Mouse (Mus musculus) hindbrain, embryonic 11.5 days (tissue): ENCODE measurements at regions not wholly inside any gene's neighbourhood (a gene's known extent, or its start where the extent isn't known, plus 50 kb on each side); places are given as distances from the start of the nearest gene placed in this dataset.

Experiments used
- ATAC-seq: fragments of 200-750 bp; cut with Nextera tagmentation; 2 replicates; pipeline ENCODE4 v1.8.0; 2017; ENCODE audit warnings: mild to moderate bottlenecking, moderate TSS enrichment, moderate library complexity; ENCODE audit not compliant: low FRiP score
- DNase-seq: peaks from one replicate; pipeline ENCODE4 v3.0.0-alpha.2; 2015; ENCODE audit warnings: low spot score
- H3K27ac ChIP-seq: fragments of 300-500 bp; sonication (generic); 2 replicates; pipeline ENCODE4 v1.5.1; 2014; ENCODE audit warnings: mild to moderate bottlenecking, low read depth, low read length
- H3K27me3 ChIP-seq: fragments of 300-500 bp; sonication (generic); 2 replicates; pipeline ENCODE4 v1.6.1; 2014; ENCODE audit warnings: mild to moderate bottlenecking, low read length, moderate library complexity, mixed read lengths; ENCODE audit not compliant: control insufficient read depth, insufficient read depth
- H3K36me3 ChIP-seq: fragments of 300-500 bp; sonication (generic); 2 replicates; pipeline ENCODE4 v1.6.1; 2014; ENCODE audit warnings: mild to moderate bottlenecking, low read length, moderate library complexity, mixed read lengths; ENCODE audit not compliant: control insufficient read depth, insufficient read depth
- H3K4me1 ChIP-seq: fragments of 300-500 bp; sonication (generic); replicated peaks from 2 replicates; pipeline ENCODE4 v1.6.1; 2014; ENCODE audit warnings: low read length, mixed read lengths; ENCODE audit not compliant: control insufficient read depth, insufficient read depth
- H3K4me2 ChIP-seq: fragments of 300-500 bp; sonication (generic); replicated peaks from 2 replicates; pipeline ENCODE4 v1.6.1; 2014; ENCODE audit warnings: mild to moderate bottlenecking, low read depth, low read length
- H3K4me3 ChIP-seq: fragments of 300-500 bp; sonication (generic); 2 replicates; pipeline ENCODE4 v1.5.1; 2014; ENCODE audit warnings: low read depth, low read length
- H3K9ac ChIP-seq: fragments of 300-500 bp; sonication (generic); 2 replicates; pipeline ENCODE4 v1.6.1; 2014; ENCODE audit warnings: low read depth, low read length
- H3K9me3 ChIP-seq: fragments of 300-500 bp; sonication (generic); 2 replicates; pipeline ENCODE4 v1.6.1; 2016; ENCODE audit warnings: low read length; ENCODE audit not compliant: control insufficient read depth
- WGBS: fragments of 180-500 bp; shearing (Covaris S2); extraction: QIAGEN DNeasy Blood & Tissue Kit; methylation state at CpG from one replicate; pipeline ENCODE4 v1.1.7; 2014; 5-methylcytosine and 5-hydroxymethylcytosine counted together

DNA sequence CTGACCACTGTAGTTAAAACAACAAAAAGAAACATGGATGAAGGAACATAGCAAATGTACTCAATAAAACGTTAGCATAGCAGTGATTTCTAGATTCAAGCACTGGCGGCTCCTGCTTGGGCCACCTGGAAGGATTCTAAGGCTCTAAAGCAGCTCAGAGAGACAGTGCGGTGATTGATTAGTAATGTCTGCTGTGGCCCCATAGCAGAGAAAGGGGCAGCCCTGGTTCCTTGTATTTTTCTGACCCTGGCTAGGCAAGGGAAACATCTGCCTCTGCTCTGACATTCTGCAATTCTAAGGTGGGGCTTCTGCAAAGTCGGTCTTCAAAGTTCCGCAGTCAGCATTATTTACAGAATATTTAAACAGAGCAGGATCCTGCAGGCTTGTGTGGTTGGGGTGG, 84.1 kb downstream of the 2410131K14Rik start:
- 83% methylated on average over 5 of the region's 5 CpGs for WGBS
- no peak overlapping the region for H3K4me3 ChIP-seq
- DNase-seq, result no peak
- H3K27ac ChIP-seq, result no peak overlapping the region
- no peak overlapping the region for H3K9ac ChIP-seq
- no peak overlapping the region for H3K4me2 ChIP-seq
- H3K9me3 ChIP-seq, result no peaks in the 10 kb centered on the region
- H3K4me1 ChIP-seq, result peaks cover 6% of the 10 kb centered on the region; the same call in 1 of the 2 replicates
- no peaks in the 10 kb centered on the region; the same call in 1 of the 2 replicates for H3K27me3 ChIP-seq
- no peak for ATAC-seq
- H3K36me3 ChIP-seq, result no peaks in the 10 kb centered on the region

GRCm38 (mm10) chr5:118331286-118331607, 86.2 kb downstream of the 2410131K14Rik start:
- Histone ChIP-seq H3K9me3 (no peaks in the 10 kb centered on the region), H3K27ac (no peak overlapping the region), H3K9ac (no peak overlapping the region), H3K27me3 (no peaks in the 10 kb centered on the region; the same call in 1 of the 2 replicates), H3K4me1 (peaks cover 6% of the 10 kb centered on the region; the same call in 1 of the 2 replicates), H3K4me2 (peak overlapping the region; percentile 66), H3K4me3 (no peak overlapping the region), H3K36me3 (no peaks in the 10 kb centered on the region)
- DNase-seq (no peak), ATAC-seq (peak; percentile 54)
- 20% methylated on average over 14 of the region's 14 CpGs for WGBS

GRCm38 (mm10) chr5:118331608-118332394, 86.8 kb downstream of the 2410131K14Rik start:
- peak overlapping the region; percentile 29 for H3K4me3 ChIP-seq
- H3K9ac ChIP-seq, result peak overlapping the region; percentile 49
- H3K4me1 ChIP-seq, result peaks cover 6% of the 10 kb centered on the region; the same call in 1 of the 2 replicates
- H3K27me3 ChIP-seq, result no peaks in the 10 kb centered on the region; the same call in 1 of the 2 replicates
- WGBS, result under 1% methylated on average over 32 of the region's 32 CpGs
- 0 out of 2 replicates have a peak overlapping the region, but pooled peaks have one; percentile 43 for H3K27ac ChIP-seq
- no peaks in the 10 kb centered on the region for H3K36me3 ChIP-seq
- peak; percentile 91 for DNase-seq
- H3K9me3 ChIP-seq, result no peaks in the 10 kb centered on the region
- peak; percentile 69 for ATAC-seq
- H3K4me2 ChIP-seq, result peak overlapping the region; percentile 66

- no peaks in the 10 kb centered on the region for H3K36me3 ChIP-seq
- ATAC-seq (no peak), DNase-seq (no peak)
- no peaks in the 10 kb centered on the region; the same call in 1 of the 2 replicates for H3K27me3 ChIP-seq
- H3K9ac ChIP-seq, result no peak overlapping the region
- WGBS, result 92% methylated on average over 2 of the region's 2 CpGs
- peaks cover 4% of the 10 kb centered on the region; the same call in 1 of the 2 replicates for H3K4me1 ChIP-seq
- H3K4me2 ChIP-seq, result no peak overlapping the region
- H3K27ac ChIP-seq, result no peak overlapping the region
- H3K9me3 ChIP-seq, result no peaks in the 10 kb centered on the region
- no peak overlapping the region for H3K4me3 ChIP-seq
Observed at GRCm38 (mm10) chr5:118334054-118334453, 89.0 kb downstream of the 2410131K14Rik start.

GRCm38 (mm10) chr5:118338186-118338585, 93.2 kb downstream of the 2410131K14Rik start:
- Histone ChIP-seq H3K4me2 (no peak overlapping the region), H3K27me3 (no peaks in the 10 kb centered on the region), H3K9ac (no peak overlapping the region), H3K4me3 (no peak overlapping the region), H3K9me3 (no peaks in the 10 kb centered on the region), H3K27ac (no peak overlapping the region), H3K36me3 (no peaks in the 10 kb centered on the region; the same call in 1 of the 2 replicates), H3K4me1 (no peaks in the 10 kb centered on the region)
- DNase-seq, result no peak
- ATAC-seq, result no peak
- WGBS, result 92% methylated on average over 8 of the region's 8 CpGs

DNA sequence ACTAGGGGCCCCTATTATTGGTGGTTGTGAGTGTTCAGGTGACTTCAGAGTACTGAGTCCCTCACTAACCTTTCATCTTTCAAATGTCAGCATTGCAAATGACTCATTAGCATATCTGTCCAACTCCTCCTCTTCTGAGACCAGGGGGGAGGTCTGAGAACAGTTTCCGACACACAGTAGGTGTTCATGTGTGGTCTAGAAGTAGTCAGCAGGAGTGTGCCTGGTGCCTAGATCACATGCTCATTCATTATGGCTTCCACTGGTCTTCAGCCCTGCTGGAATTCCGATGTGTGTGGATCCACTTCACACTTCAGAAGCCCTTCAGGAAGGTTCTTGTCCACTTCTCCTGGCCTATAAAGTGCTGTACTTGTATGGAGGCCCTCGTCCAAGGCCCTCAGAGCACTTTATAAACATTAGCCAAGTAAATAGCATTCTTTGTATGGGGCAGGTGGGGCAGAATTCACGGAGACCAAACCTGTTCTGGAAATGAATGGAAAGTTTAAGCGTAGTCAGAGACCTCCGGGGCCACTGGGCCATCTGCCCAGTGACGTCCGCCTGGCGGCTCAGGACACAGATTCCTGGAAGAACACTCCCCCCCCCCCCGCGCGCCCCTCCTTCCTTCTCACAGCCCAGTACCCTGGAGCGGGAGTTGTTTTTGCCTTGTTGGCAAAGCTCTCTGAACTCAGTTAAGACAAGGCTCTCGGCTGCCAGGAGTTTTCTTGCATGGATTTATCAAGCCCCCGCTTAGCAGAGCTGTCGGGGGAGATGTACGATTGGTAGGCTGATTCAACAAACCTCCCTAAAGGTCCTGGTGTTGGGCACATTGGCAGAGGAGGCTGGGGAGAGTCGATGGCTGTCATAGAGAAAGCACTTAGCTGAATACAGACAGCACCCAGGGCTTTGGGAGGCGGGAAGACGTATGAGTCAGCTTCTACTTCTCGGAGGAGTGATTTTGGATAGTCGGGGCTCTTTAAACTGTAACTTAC, 94.9 kb downstream of the 2410131K14Rik start:
- no peak overlapping the region for H3K4me3 ChIP-seq
- no peak overlapping the region for H3K27ac ChIP-seq
- no peaks in the 10 kb centered on the region for H3K27me3 ChIP-seq
- no peak for ATAC-seq
- H3K4me2 ChIP-seq, result no peak overlapping the region
- no peaks in the 10 kb centered on the region; the same call in 1 of the 2 replicates for H3K36me3 ChIP-seq
- no peak for DNase-seq
- H3K4me1 ChIP-seq, result no peaks in the 10 kb centered on the region; the same call in 1 of the 2 replicates
- no peak overlapping the region for H3K9ac ChIP-seq
- 59% methylated on average over 22 of the region's 22 CpGs for WGBS
- no peaks in the 10 kb centered on the region for H3K9me3 ChIP-seq

GRCm38 (mm10) chr5:118343444-118344320, 98.7 kb downstream of the 2410131K14Rik start:
- DNase-seq (no peak), ATAC-seq (no peak)
- H3K4me3 ChIP-seq, result no peak overlapping the region
- H3K36me3 ChIP-seq, result no peaks in the 10 kb centered on the region; the same call in 1 of the 2 replicates
- no peak overlapping the region for H3K9ac ChIP-seq
- H3K4me2 ChIP-seq, result no peak overlapping the region
- H3K9me3 ChIP-seq, result no peaks in the 10 kb centered on the region
- 23% methylated on average over 19 of the region's 19 CpGs for WGBS
- H3K27me3 ChIP-seq, result no peaks in the 10 kb centered on the region
- no peak overlapping the region for H3K27ac ChIP-seq
- H3K4me1 ChIP-seq, result no peaks in the 10 kb centered on the region; the same call in 1 of the 2 replicates

- WGBS, result 67% methylated on average over 3 of the region's 3 CpGs
- no peak for DNase-seq
Observed at GRCm38 (mm10) chr5:118345226-118345625, 100.2 kb downstream of the 2410131K14Rik start.

More at GRCm38 (mm10) chr5:118345226-118345625, 100.2 kb downstream of the 2410131K14Rik start:
- H3K36me3 ChIP-seq, result no peaks in the 10 kb centered on the region; the same call in 1 of the 2 replicates
- no peaks in the 10 kb centered on the region for H3K9me3 ChIP-seq
- no peak overlapping the region for H3K9ac ChIP-seq
- no peaks in the 10 kb centered on the region for H3K27me3 ChIP-seq
- no peak overlapping the region for H3K4me2 ChIP-seq
- no peak overlapping the region for H3K4me3 ChIP-seq
- ATAC-seq, result no peak
- H3K4me1 ChIP-seq, result no peaks in the 10 kb centered on the region; the same call in 1 of the 2 replicates
- H3K27ac ChIP-seq, result no peak overlapping the region
